In the genomic region with DNA sequence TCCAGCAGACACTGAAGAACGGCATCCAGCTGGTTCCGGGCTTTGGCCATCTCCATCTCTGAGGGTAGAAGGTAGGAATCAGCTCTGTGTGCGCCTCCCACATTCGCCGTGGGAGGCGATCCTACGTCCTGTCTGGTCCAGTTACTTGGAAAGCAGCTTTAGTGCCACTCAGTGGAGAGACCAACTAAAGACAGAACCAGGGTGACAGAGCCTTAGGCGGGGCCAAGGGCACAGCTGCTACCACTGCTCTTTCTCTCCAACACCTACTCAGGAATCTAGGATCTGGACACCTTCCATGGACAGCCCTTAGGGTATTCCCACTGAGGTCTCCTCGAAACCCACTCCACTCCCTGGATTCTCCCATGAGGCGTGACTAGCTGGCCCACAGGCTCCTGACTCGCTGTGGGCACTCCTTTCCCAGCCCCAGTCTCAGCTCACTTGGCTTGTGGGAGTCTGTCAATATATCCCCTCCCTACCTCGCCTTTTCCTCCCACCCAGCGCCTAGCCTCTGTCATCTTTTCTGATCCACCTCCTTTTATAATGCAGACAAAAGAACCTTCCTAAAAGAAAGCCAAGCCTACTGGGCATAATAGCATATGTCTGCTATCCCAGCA, we compare ENCODE assay signal across 1 mouse cellular context.
TF ChIP-seq lines count a peak whose summit lies in the region.

No protein-coding gene starts in this region.

TF ChIP-seq in CH12.LX, 34 proteins besides CTCF, POLR2A, EP300 and RAD21:
- no peak for TF ChIP-seq SMC3 (IDR thresholded peaks at IDR 0.05; ENCODE audit: low read depth, low read length)
- TF ChIP-seq JUN (IDR thresholded peaks at IDR 0.05; ENCODE audit: insufficient read depth, low read depth, low read length): no peak
- TF ChIP-seq CHD1 (IDR thresholded peaks at IDR 0.05; ENCODE audit: low read depth, low read length): no peak
- no peak for TF ChIP-seq GABPA (IDR thresholded peaks at IDR 0.05; ENCODE audit: insufficient replicate concordance, low read depth, low read length)
- TF ChIP-seq NELFE (IDR thresholded peaks at IDR 0.05; ENCODE audit: low read depth, low read length): no peak
- TF ChIP-seq ZNF384 (IDR thresholded peaks at IDR 0.05; ENCODE audit: low read depth, low read length): no peak
- no peak for TF ChIP-seq USF1 (IDR thresholded peaks at IDR 0.05; ENCODE audit: low read depth, low read length)
- no peak for TF ChIP-seq MAX (IDR thresholded peaks at IDR 0.05; ENCODE audit: low read length)
- TF ChIP-seq HCFC1 (IDR thresholded peaks at IDR 0.05; ENCODE audit: low read depth, low read length): no peak
- no peak for TF ChIP-seq ZMIZ1 (IDR thresholded peaks at IDR 0.05; ENCODE audit: low read depth, low read length)
- no peak for TF ChIP-seq JUND (conservative IDR thresholded peaks at IDR 0.05; ENCODE audit: low read depth, low read length)
TF ChIP-seq in CH12.LX: peak in this region for 0.
